Mouse (Mus musculus): ENCODE data around the gene Bckdhb. TPM values are rescaled to one million over a fixed set of nuclear protein-coding genes. Genes with fewer than 3 reads are reported as not detected.

The Bckdhb gene
- total and polyA plus RNA-seq, 3 experiments = 10.6 to 20.3 (median 12.0) TPM

DNA sequence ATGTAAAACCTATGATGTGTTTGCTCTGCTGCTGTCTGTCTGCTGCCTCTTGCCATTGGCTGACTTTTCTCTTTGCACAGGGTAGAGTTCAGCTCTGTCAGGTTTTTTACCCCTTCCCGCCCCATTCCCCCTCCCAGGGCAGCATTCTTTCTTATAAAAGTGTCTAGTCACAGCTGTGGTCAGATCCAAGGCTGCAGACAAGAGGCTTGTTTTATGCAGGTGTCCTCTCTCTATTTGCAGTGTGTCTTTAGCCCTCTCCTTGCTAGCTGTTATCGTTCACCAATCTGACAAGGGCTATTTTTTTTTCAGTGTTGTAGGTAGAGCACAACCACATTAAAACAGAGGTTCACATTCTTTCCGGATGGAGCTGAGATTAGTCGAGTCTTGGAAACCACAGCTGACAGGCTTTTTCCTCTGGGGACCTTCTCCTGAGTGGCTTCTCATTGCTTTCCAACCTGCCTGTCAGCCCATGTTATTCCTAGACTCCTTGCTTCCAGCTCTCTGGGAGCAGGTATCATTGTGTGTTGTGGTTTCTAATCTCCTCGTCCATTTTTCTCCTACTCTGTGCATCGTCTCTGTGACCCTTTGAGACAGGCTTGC, 105.8 kb downstream of the Bckdhb start:
- H3K36me3 ChIP-seq (replicated peaks in 1 of 2; ENCODE audit: control insufficient read depth in 1 of 2, insufficient read depth in 1 of 2, low read length in 1 of 2) = peaks cover 0 to 10% of the 10 kb centered on the region in 2 experiments
- H3K9me3 ChIP-seq (replicated peaks; ENCODE audit: low read length) = no peaks in the 10 kb centered on the region
- no peak overlapping the region for H3K9ac ChIP-seq (ENCODE audit: insufficient read depth, low read depth)
- no peak for DNase-seq (ENCODE audit: extremely low read depth)
- no peak overlapping the region for H3K27ac ChIP-seq (ENCODE audit: insufficient read depth, low read depth)
- H3K4me3 ChIP-seq (replicated peaks in 1 of 3; ENCODE audit: low read depth in 2 of 3, low read length in 2 of 3, poor library complexity in 1 of 3) = no peak overlapping the region
- in situ Hi-C loops (cut with MboI; ENCODE audit: low pct_ligation_motif_present, low pct_unique_long_range_greater_than_20kb, low sequenced_read_pairs) = no loop called here
- TF ChIP-seq GABPA (IDR thresholded peaks at IDR 0.05; ENCODE audit: insufficient replicate concordance, low read depth, low read length) = no peak
- TF ChIP-seq EP300 (IDR thresholded peaks at IDR 0.05; ENCODE audit: low read length) = no peak
- no peak for TF ChIP-seq HCFC1 (IDR thresholded peaks at IDR 0.05; ENCODE audit: low read depth, low read length)
- H3K79me2 ChIP-seq (replicated peaks; ENCODE audit: control insufficient read depth, extremely low read depth, insufficient read depth, poor library complexity, severe bottlenecking) = no peaks in the 10 kb centered on the region
- no peaks in the 10 kb centered on the region for H3K27me3 ChIP-seq (replicated peaks)
- H3K4me1 ChIP-seq (ENCODE audit: control insufficient read depth in 1 of 2, insufficient read depth in 2 of 2) = peaks cover 0 to 22% of the 10 kb centered on the region in 2 experiments; a peak in 2 of 4 replicates
- dilution Hi-C loops (cut with MboI; ENCODE audit: extremely low pct_ligation_motif_present, extremely low pct_unique_long_range_greater_than_20kb, low sequenced_read_pairs) = no loop called here
- no peak overlapping the region for H3K4me2 ChIP-seq (ENCODE audit: insufficient read depth, low read depth, poor library complexity, severe bottlenecking)

DNA sequence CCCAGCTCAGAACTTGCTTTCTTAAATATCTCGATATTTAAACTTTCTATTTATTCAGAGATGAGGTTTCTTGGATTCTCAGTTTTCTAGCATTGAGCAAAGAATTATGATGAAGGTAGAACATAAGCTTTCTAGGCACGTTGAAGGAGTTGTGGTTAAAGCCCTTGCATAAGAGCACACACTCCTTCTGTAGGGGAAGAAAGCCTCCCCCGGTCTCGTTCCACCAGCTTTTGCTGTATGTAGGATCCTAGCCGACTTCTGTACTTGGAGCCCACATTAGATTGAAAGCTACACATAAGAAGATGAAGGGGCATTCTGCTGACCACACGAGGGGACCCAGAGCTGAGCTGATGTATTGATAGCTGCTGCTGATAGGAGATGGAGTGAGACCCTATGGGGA, 106.5 kb downstream of the Bckdhb start:
- Histone ChIP-seq H3K79me2 (replicated peaks; ENCODE audit: control insufficient read depth, extremely low read depth, insufficient read depth, poor library complexity, severe bottlenecking) (no peaks in the 10 kb centered on the region), H3K4me3 (replicated peaks in 1 of 3; ENCODE audit: low read depth in 2 of 3, low read length in 2 of 3, poor library complexity in 1 of 3) (no peak overlapping the region), H3K9me3 (replicated peaks; ENCODE audit: low read length) (no peaks in the 10 kb centered on the region), H3K36me3 (replicated peaks in 1 of 2; ENCODE audit: control insufficient read depth in 1 of 2, insufficient read depth in 1 of 2, low read length in 1 of 2) (peaks cover 0 to 9% of the 10 kb centered on the region in 2 experiments), H3K27ac (ENCODE audit: insufficient read depth, low read depth) (no peak overlapping the region), H3K4me2 (ENCODE audit: insufficient read depth, low read depth, poor library complexity, severe bottlenecking) (no peak overlapping the region), H3K9ac (ENCODE audit: insufficient read depth, low read depth) (no peak overlapping the region), H3K4me1 (ENCODE audit: control insufficient read depth in 1 of 2, insufficient read depth in 2 of 2) (peaks cover 0 to 22% of the 10 kb centered on the region in 2 experiments; a peak in 2 of 4 replicates), H3K27me3 (replicated peaks) (no peaks in the 10 kb centered on the region)
- in situ Hi-C loops (cut with MboI; ENCODE audit: low pct_ligation_motif_present, low pct_unique_long_range_greater_than_20kb, low sequenced_read_pairs) = no loop called here
- DNase-seq (ENCODE audit: extremely low read depth) = no peak
- TF ChIP-seq NELFE (IDR thresholded peaks at IDR 0.05; ENCODE audit: low read depth, low read length) (no peak), BHLHE40 (IDR thresholded peaks at IDR 0.05; ENCODE audit: low read depth, low read length) (no peak), MXI1 (IDR thresholded peaks at IDR 0.05; ENCODE audit: low read depth, low read length) (no peak), USF1 (IDR thresholded peaks at IDR 0.05; ENCODE audit: low read depth, low read length) (no peak), ZKSCAN1 (IDR thresholded peaks at IDR 0.05; ENCODE audit: borderline replicate concordance, low read depth, low read length) (no peak), RAD21 (IDR thresholded peaks at IDR 0.05; ENCODE audit: low read depth, low read length) (no peak), TBP (conservative IDR thresholded peaks at IDR 0.05; ENCODE audit: low read depth, low read length) (no peak), CTCF (conservative IDR thresholded peaks at IDR 0.05 in 1 of 2, IDR thresholded peaks at IDR 0.05 in 1 of 2; ENCODE audit: low read depth in 2 of 2, low read length in 2 of 2) (no peak)
- dilution Hi-C loops (cut with MboI; ENCODE audit: extremely low pct_ligation_motif_present, extremely low pct_unique_long_range_greater_than_20kb, low sequenced_read_pairs) = no loop called here

DNA sequence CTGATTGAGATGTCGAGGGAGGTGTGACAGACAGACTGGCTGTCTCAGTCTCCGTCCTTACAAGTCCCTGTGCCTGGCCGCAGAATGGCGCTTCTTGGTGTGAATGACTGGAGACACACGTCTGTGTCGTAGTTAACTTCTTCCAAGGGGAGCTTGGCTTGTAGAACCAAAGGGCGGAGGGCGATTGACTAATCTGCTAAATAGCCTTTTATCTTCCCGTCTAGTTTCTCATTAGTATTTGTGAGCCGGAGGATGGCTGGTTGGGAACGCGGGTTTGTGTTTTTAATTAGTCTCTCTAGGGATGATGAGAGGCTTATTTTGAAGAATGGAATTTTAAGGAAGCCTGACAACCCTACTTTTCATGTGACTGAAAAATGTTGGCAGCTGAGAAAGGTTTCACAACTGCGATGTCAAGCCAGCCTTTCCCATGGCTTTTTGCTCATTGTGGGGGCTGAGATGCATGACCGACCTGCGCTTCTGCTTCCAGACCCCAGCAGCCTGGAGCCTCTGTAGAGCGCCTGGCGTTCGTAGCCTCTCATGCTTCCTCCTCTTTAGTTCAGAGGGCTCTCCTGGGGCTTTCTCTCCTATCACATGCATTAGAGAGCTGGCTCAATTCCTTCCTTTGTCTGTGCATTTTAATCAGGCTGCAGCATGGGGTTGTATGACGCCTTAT, 107.9 kb downstream of the Bckdhb start:
- Histone ChIP-seq H3K9me3 (replicated peaks; ENCODE audit: low read length) (no peaks in the 10 kb centered on the region), H3K4me3 (replicated peaks in 1 of 3; ENCODE audit: low read depth in 2 of 3, low read length in 2 of 3, poor library complexity in 1 of 3) (no peak overlapping the region), H3K36me3 (replicated peaks in 1 of 2; ENCODE audit: control insufficient read depth in 1 of 2, insufficient read depth in 1 of 2, low read length in 1 of 2) (peaks cover 0 to 9% of the 10 kb centered on the region in 2 experiments), H3K27me3 (replicated peaks) (no peaks in the 10 kb centered on the region), H3K9ac (ENCODE audit: insufficient read depth, low read depth) (no peak overlapping the region), H3K4me2 (ENCODE audit: insufficient read depth, low read depth, poor library complexity, severe bottlenecking) (no peak overlapping the region), H3K79me2 (replicated peaks; ENCODE audit: control insufficient read depth, extremely low read depth, insufficient read depth, poor library complexity, severe bottlenecking) (no peaks in the 10 kb centered on the region), H3K27ac (ENCODE audit: insufficient read depth, low read depth) (no peak overlapping the region), H3K4me1 (ENCODE audit: control insufficient read depth in 1 of 2, insufficient read depth in 2 of 2) (peaks cover 0 to 15% of the 10 kb centered on the region in 2 experiments; a peak in 2 of 4 replicates)
- TF ChIP-seq ZC3H11A (IDR thresholded peaks at IDR 0.05; ENCODE audit: low read depth, low read length) (no peak), MAZ (IDR thresholded peaks at IDR 0.05; ENCODE audit: low read depth, low read length) (no peak), MAX (IDR thresholded peaks at IDR 0.05; ENCODE audit: low read length) (no peak), GABPA (IDR thresholded peaks at IDR 0.05; ENCODE audit: insufficient replicate concordance, low read depth, low read length) (no peak), NELFE (IDR thresholded peaks at IDR 0.05; ENCODE audit: low read depth, low read length) (no peak), EP300 (IDR thresholded peaks at IDR 0.05; ENCODE audit: low read length) (no peak), MAFK (IDR thresholded peaks at IDR 0.05; ENCODE audit: insufficient replicate concordance, low read length) (no peak), NRF1 (IDR thresholded peaks at IDR 0.05; ENCODE audit: low read depth, low read length) (no peak), JUND (conservative IDR thresholded peaks at IDR 0.05; ENCODE audit: low read depth, low read length) (no peak), SMC3 (IDR thresholded peaks at IDR 0.05; ENCODE audit: low read depth, low read length) (no peak), MXI1 (IDR thresholded peaks at IDR 0.05; ENCODE audit: low read depth, low read length) (no peak), PAX5 (IDR thresholded peaks at IDR 0.05; ENCODE audit: low read length) (no peak), USF1 (IDR thresholded peaks at IDR 0.05; ENCODE audit: low read depth, low read length) (no peak), ZNF384 (IDR thresholded peaks at IDR 0.05; ENCODE audit: low read depth, low read length) (no peak), ELF1 (IDR thresholded peaks at IDR 0.05; ENCODE audit: low read depth, low read length) (no peak), POLR2AphosphoS2 (IDR thresholded peaks at IDR 0.05; ENCODE audit: low read depth, low read length) (no peak), BHLHE40 (IDR thresholded peaks at IDR 0.05; ENCODE audit: low read depth, low read length) (no peak)
- no peak for DNase-seq (ENCODE audit: extremely low read depth)
- dilution Hi-C loops (cut with MboI; ENCODE audit: extremely low pct_ligation_motif_present, extremely low pct_unique_long_range_greater_than_20kb, low sequenced_read_pairs) = no loop called here
- in situ Hi-C loops (cut with MboI; ENCODE audit: low pct_ligation_motif_present, low pct_unique_long_range_greater_than_20kb, low sequenced_read_pairs) = no loop called here
